Mouse (Mus musculus): Measurements from ENCODE around the gene Cacng7.
A peak's percentile ranks its signal among the peaks of the same experiment; 100 is the strongest.

Gene Cacng7

DNA sequence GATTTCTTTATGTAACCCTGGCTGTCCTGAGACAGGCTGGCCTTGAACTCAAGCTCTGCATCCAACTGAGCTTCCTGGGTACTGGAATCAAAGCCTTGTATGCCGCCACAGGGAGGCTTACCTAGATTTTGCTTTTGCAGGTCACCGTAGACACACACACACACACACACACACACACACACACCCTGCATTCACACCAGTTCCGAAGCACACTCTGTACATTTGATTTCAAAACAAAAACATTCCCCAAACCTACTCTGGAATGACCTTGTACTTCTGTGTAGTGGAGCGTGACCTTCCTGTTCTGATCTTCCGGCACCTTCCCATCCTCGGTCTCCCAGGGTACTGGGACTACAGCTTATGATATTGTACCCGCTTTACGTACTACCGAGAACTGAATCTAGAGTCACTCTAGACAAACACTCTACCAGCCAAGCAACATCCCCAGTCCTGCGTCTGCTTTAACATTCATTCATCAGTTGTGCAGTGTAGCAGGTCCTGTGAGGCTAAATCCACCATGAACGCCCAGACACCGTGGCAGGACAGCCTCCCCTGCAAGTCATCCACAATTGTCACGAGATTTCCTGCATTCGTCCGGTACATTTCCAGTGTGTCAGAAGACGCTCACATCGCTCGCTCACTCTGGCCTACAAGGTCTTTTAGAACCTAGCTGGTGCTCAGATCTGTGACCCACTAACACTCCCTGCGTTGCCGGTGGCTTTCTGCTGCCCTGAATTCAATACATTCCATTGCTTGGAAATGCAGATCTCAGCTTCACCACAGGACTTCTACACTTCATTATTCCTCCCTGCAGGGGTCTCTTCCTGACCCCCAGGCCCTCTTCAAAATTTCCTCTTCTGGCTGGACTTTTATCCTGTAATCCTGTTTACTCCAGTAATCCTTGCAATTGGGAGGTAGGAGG, 14.9 kb downstream of the Cacng7 start:
- no peak for DNase-seq

- no peak for DNase-seq
Measured at GRCm38 (mm10) chr7:3348326-3348725, 15.6 kb downstream of the Cacng7 start.

- no peak for DNase-seq
Measured at GRCm38 (mm10) chr7:3349775-3350174, 17.0 kb downstream of the Cacng7 start.

DNA sequence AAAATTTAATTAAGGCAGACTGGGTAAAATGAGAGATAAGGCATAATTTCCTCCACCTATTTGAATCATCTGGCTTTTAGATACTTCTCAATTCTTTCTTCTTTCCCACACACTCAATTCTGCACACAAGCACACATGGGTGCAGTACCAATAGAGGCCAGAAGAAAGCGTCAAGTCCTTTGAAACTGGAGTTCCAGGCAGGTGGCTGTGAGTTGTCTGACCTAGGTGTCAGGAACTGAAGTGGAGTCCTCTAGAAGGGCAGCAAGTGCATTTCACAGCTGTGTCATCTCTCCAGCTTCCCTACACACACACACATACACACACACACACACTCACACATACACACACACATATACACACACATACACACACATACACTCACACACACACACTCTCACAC, 18.8 kb downstream of the Cacng7 start:
- no peak for DNase-seq

DNA sequence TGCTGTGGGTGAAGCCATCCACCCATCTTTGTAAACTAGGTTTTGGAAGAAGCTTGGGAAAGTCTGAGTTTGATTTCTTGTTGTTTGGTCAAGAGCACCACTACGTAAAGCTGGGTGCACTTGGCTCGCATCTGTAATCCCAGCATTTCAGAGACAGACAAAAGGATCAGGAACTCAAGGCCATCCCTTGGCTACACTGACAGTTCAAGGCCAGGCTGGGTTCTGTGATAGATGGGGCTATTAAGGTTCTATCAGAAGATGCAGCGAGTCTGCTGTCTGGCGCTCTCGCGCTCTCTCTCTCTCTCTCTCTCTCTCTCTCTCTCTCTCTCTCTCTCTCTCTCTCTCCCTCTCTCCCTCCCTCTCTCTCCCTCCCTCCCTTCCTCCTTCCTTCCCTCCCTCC, 22.1 kb downstream of the Cacng7 start:
- DNase-seq, result no peak

- DNase-seq, result no peak
Measured at GRCm38 (mm10) chr7:3360678-3361077, 27.9 kb downstream of the Cacng7 start.

- no peak for DNase-seq
Measured at GRCm38 (mm10) chr7:3365547-3366279, 33.0 kb downstream of the Cacng7 start.

- no peak for DNase-seq
Measured at GRCm38 (mm10) chr7:3366705-3367516, 34.2 kb downstream of the Cacng7 start.

GRCm38 (mm10) chr7:3367569-3367968, 34.8 kb downstream of the Cacng7 start:
- no peak for DNase-seq

DNA sequence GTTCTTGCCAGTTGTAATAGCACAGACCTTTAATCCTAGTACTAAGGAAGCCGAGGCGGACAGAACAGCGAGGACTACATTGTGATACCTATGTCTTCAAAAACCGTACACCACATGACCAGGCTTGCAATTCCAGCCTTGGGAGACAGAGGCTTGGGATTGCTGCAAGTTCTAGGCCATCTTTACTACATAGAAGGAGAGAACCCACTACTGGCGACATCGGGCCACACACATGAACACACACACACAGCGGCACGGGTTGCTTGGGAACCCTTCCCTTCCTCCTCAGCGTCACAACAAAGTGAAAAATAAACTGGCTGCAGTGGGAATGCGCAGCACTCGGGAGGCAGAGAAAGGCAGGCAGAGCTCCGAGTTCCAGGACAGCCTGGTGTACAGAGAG, 35.6 kb downstream of the Cacng7 start:
- DNase-seq, result no peak

DNA sequence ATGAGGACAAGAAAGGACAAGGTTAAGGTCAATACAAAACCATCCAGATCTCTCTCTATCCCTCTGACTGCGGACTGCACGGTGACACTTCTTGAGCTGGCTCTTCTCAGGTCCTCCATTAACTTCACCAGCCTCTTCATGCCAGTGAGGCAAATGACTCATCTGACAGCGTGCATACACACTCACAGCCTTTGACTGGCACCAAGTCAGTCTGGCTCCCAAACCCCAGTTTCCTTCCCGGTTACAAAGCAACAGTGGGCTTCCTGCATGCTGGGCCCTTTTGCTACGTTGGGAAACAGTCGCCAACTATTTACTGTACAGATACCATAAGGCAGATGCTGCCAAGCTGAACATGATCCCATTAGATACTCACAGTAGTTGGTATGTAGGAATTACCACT, 36.4 kb downstream of the Cacng7 start:
- no peak for DNase-seq

- DNase-seq, result no peak
Measured at GRCm38 (mm10) chr7:3370407-3370806, 37.7 kb downstream of the Cacng7 start.

DNA sequence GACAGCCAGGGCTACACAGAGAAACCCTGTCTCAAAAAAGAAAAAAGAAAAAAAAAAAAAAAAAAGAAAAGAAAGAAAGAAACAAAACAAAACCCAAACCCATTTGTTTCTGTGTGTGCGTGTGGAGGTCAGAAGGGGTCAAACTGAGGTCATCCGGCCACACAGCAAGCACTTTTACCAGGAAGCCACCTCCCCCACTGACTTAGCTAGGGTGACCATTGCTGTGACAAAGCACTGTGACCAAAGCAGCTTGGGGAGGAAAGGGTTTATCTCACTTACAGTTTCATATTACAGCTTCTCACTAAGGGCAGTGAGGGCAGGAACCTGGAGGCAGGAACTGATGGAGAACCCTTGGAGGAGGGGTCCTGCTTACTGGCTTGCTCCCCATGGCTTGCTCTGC, 39.6 kb downstream of the Cacng7 start:
- no peak for DNase-seq

GRCm38 (mm10) chr7:3373754-3374153, 41.0 kb downstream of the Cacng7 start:
- DNase-seq, result no peak

DNA sequence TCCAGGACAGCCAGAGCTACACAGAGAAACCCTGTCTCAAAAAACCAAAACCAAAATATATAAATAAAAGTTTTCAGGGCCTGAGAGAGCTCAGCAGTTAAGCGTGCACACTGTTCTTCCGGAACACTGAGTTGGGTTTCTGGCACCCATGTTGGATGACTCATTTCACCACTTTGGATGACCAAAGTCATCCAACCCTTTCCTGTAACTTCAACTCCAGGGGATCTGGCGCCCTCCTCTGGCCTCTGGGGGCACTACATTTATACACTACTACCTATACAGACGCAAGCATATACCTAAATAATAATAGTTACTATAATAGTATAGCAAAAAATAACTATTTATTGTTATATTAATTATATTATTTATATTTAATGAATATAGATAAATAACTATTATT, 44.1 kb downstream of the Cacng7 start:
- DNase-seq, result peak; percentile 23

- DNase-seq, result no peak
Measured at GRCm38 (mm10) chr7:3382123-3382522, 49.4 kb downstream of the Cacng7 start.

GRCm38 (mm10) chr7:3384807-3385319, 52.1 kb downstream of the Cacng7 start:
- DNase-seq, result no peak

DNA sequence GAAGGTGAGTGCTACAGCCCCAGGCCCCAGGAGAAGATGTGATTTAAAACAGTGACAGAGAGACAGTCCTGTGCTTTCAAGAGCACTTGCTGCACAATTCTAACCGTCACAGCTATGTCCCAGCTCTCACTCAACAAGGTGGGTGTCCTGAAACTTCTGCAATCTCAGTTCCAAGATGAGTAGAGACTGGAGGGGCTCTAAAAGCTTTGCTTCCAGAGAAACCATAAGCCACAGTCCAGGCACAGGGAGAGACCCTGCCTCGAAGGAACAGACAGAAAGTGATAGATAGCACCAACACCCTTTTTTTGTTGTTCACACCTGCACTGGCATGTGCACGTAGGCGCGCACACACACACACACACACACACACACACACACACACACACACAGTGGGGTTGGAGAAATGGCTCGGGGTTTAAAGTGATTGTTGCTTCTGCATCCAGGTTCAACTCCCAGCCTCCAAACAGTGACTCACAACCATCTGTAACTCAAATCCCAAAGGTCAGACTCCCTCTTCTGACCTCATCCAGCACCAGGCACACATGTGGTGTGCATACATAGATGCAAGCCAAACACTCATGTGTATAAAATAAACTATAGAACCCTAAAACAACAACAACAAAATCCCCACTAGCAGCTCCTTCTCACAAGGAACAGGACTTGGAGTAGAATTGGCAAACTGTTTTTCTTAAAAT, 53.4 kb downstream of the Cacng7 start:
- DNase-seq, result no peak

DNA sequence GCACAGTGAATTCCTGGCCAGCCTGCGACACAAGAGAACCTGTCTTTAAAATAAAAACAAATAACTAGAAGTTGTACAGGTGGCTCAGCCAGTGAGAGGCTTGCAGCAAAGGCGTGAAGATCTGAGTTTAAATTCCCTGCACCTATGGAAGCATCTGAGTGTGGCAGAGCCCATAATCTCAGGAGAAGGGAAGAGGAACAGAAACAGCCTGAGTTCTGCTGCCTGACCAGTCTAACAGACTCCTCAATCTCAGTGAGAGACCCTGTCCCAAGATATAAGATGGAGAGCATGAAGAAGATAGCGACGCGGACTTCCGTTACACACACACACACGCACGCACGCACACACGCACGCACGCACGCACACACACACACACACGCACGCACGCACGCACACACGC, 55.0 kb downstream of the Cacng7 start:
- no peak for DNase-seq

- DNase-seq, result no peak
Measured at GRCm38 (mm10) chr7:3388885-3389284, 56.1 kb downstream of the Cacng7 start.

- peak; percentile 44 for DNase-seq
Measured at GRCm38 (mm10) chr7:3389444-3390412, 57.0 kb downstream of the Cacng7 start.
